Mouse (Mus musculus): Measurements from ENCODE around the gene Veph1. TPM values are rescaled to one million over a fixed set of nuclear protein-coding genes. Genes with fewer than 3 reads are reported as not detected.

Gene Veph1
- polyA plus RNA-seq, 1 experiment, result not detected

GRCm38 (mm10) chr3:66083407-66083806 is 213.2 kb downstream of the Veph1 start:
- DNase-seq (ENCODE audit: low read depth in 1 of 2, low spot score in 2 of 2), result no peak
- no peaks in the 10 kb centered on the region for H3K27me3 ChIP-seq (ENCODE audit: control insufficient read depth, insufficient read depth, low read length)
- H3K4me3 ChIP-seq (ENCODE audit: extremely low read depth, insufficient read depth, insufficient read length), result no peak overlapping the region
- WGBS, result 82% methylated on average over 5 of the region's 5 CpGs
- H3K27ac ChIP-seq (ENCODE audit: insufficient read depth, low read length), result no peak overlapping the region
- no peaks in the 10 kb centered on the region; the same call in 1 of the 2 replicates for H3K4me1 ChIP-seq (ENCODE audit: control insufficient read depth, insufficient read depth, insufficient read length)
- no peaks in the 10 kb centered on the region for H3K36me3 ChIP-seq (ENCODE audit: control insufficient read depth, insufficient read depth, low read length)
- TF ChIP-seq CTCF (IDR thresholded peaks at IDR 0.05; ENCODE audit: extremely low read depth, insufficient read depth, insufficient read length, insufficient replicate concordance) (no peak), POLR2A (IDR thresholded peaks at IDR 0.05; ENCODE audit: low read depth, low read length) (no peak)

- 94% methylated on average over 4 of the region's 4 CpGs for WGBS
- no peaks in the 10 kb centered on the region for H3K27me3 ChIP-seq (ENCODE audit: control insufficient read depth, insufficient read depth, low read length)
- no peaks in the 10 kb centered on the region; the same call in 1 of the 2 replicates for H3K4me1 ChIP-seq (ENCODE audit: control insufficient read depth, insufficient read depth, insufficient read length)
- no peak for DNase-seq (ENCODE audit: low read depth in 1 of 2, low spot score in 2 of 2)
- no peaks in the 10 kb centered on the region for H3K36me3 ChIP-seq (ENCODE audit: control insufficient read depth, insufficient read depth, low read length)
- no peak for TF ChIP-seq POLR2A (IDR thresholded peaks at IDR 0.05; ENCODE audit: low read depth, low read length)
- no peak for TF ChIP-seq CTCF (IDR thresholded peaks at IDR 0.05; ENCODE audit: extremely low read depth, insufficient read depth, insufficient read length, insufficient replicate concordance)
- H3K4me3 ChIP-seq (ENCODE audit: extremely low read depth, insufficient read depth, insufficient read length), result no peak overlapping the region
- no peak overlapping the region for H3K27ac ChIP-seq (ENCODE audit: insufficient read depth, low read length)
Measured at GRCm38 (mm10) chr3:66082975-66083374, 213.7 kb downstream of the Veph1 start.

DNA sequence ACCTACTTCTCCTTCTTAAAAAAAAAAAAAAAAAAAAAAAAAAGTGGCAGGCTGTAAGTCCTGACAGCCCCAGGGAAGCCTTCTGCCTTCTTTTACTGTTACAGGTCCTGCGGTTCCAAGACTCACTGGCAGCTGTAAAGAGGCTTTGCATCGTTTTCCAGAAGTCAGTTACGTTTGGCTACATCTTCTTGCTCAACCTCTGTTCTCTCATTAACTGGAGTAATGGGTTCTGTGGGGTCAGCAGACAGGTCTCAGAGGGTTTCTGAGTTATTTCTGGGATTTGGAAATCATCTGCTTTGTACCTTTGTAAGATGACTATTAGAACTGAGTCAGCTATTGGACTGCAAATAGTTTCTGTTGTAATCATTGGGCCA is 215.3 kb downstream of the Veph1 start:
- no peaks in the 10 kb centered on the region; the same call in 1 of the 2 replicates for H3K4me1 ChIP-seq (ENCODE audit: control insufficient read depth, insufficient read depth, insufficient read length)
- DNase-seq (ENCODE audit: low read depth in 1 of 2, low spot score in 2 of 2), result no peak
- H3K36me3 ChIP-seq (ENCODE audit: control insufficient read depth, insufficient read depth, low read length), result no peaks in the 10 kb centered on the region
- no peak overlapping the region for H3K4me3 ChIP-seq (ENCODE audit: extremely low read depth, insufficient read depth, insufficient read length)
- 82% methylated on average over 3 of the region's 3 CpGs for WGBS
- no peaks in the 10 kb centered on the region for H3K27me3 ChIP-seq (ENCODE audit: control insufficient read depth, insufficient read depth, low read length)
- no peak overlapping the region for H3K27ac ChIP-seq (ENCODE audit: insufficient read depth, low read length)
- no peak for TF ChIP-seq CTCF (IDR thresholded peaks at IDR 0.05; ENCODE audit: extremely low read depth, insufficient read depth, insufficient read length, insufficient replicate concordance)

GRCm38 (mm10) chr3:66080631-66081362 is 215.8 kb downstream of the Veph1 start:
- TF ChIP-seq POLR2A (IDR thresholded peaks at IDR 0.05; ENCODE audit: low read depth, low read length) (no peak), CTCF (IDR thresholded peaks at IDR 0.05; ENCODE audit: extremely low read depth, insufficient read depth, insufficient read length, insufficient replicate concordance) (no peak)
- Histone ChIP-seq H3K36me3 (ENCODE audit: control insufficient read depth, insufficient read depth, low read length) (no peaks in the 10 kb centered on the region), H3K4me1 (ENCODE audit: control insufficient read depth, insufficient read depth, insufficient read length) (no peaks in the 10 kb centered on the region; the same call in 1 of the 2 replicates), H3K27me3 (ENCODE audit: control insufficient read depth, insufficient read depth, low read length) (no peaks in the 10 kb centered on the region), H3K27ac (ENCODE audit: insufficient read depth, low read length) (no peak overlapping the region), H3K4me3 (ENCODE audit: extremely low read depth, insufficient read depth, insufficient read length) (no peak overlapping the region)
- DNase-seq (ENCODE audit: low read depth in 1 of 2, low spot score in 2 of 2), result no peak
- 62% methylated on average over 4 of the region's 4 CpGs for WGBS

GRCm38 (mm10) chr3:66079886-66080285 is 216.8 kb downstream of the Veph1 start:
- Histone ChIP-seq H3K4me3 (ENCODE audit: extremely low read depth, insufficient read depth, insufficient read length) (no peak overlapping the region), H3K36me3 (ENCODE audit: control insufficient read depth, insufficient read depth, low read length) (no peaks in the 10 kb centered on the region), H3K27ac (ENCODE audit: insufficient read depth, low read length) (no peak overlapping the region), H3K27me3 (ENCODE audit: control insufficient read depth, insufficient read depth, low read length) (no peaks in the 10 kb centered on the region), H3K4me1 (ENCODE audit: control insufficient read depth, insufficient read depth, insufficient read length) (no peaks in the 10 kb centered on the region; the same call in 1 of the 2 replicates)
- no peak for DNase-seq (ENCODE audit: low read depth in 1 of 2, low spot score in 2 of 2)
- 87% methylated on average over 4 of the region's 4 CpGs for WGBS
- TF ChIP-seq POLR2A (IDR thresholded peaks at IDR 0.05; ENCODE audit: low read depth, low read length), result no peak
- no peak for TF ChIP-seq CTCF (IDR thresholded peaks at IDR 0.05; ENCODE audit: extremely low read depth, insufficient read depth, insufficient read length, insufficient replicate concordance)

GRCm38 (mm10) chr3:66078898-66079537 is 217.6 kb downstream of the Veph1 start:
- Histone ChIP-seq H3K27me3 (ENCODE audit: control insufficient read depth, insufficient read depth, low read length) (no peaks in the 10 kb centered on the region), H3K36me3 (ENCODE audit: control insufficient read depth, insufficient read depth, low read length) (no peaks in the 10 kb centered on the region), H3K4me3 (ENCODE audit: extremely low read depth, insufficient read depth, insufficient read length) (no peak overlapping the region), H3K27ac (ENCODE audit: insufficient read depth, low read length) (no peak overlapping the region), H3K4me1 (ENCODE audit: control insufficient read depth, insufficient read depth, insufficient read length) (no peaks in the 10 kb centered on the region; the same call in 1 of the 2 replicates)
- no peak for DNase-seq (ENCODE audit: low read depth in 1 of 2, low spot score in 2 of 2)
- TF ChIP-seq POLR2A (IDR thresholded peaks at IDR 0.05; ENCODE audit: low read depth, low read length) (no peak), CTCF (IDR thresholded peaks at IDR 0.05; ENCODE audit: extremely low read depth, insufficient read depth, insufficient read length, insufficient replicate concordance) (no peak)
- WGBS, result 87% methylated on average over 6 of the region's 6 CpGs

All from spleen, adult 2 months (tissue).